Mouse (Mus musculus): Measurements from ENCODE around the gene Adamtsl5.

Gene Adamtsl5

GRCm38 (mm10) chr10:80348244-80348781, at the start of gene Adamtsl5:
TSS of gene Adamtsl5 (minus strand) at chr10:80348412.
- DNase-seq = peak; percentile 82

- DNase-seq = no peak
Observed at GRCm38 (mm10) chr10:80397524-80398173, 49.4 kb upstream of the Adamtsl5 start.

- no peak for DNase-seq
Observed at GRCm38 (mm10) chr10:80396822-80397523, 48.8 kb upstream of the Adamtsl5 start.

GRCm38 (mm10) chr10:80395025-80395627, 46.9 kb upstream of the Adamtsl5 start:
- DNase-seq = no peak

GRCm38 (mm10) chr10:80392687-80393086, 44.5 kb upstream of the Adamtsl5 start:
- no peak for DNase-seq

GRCm38 (mm10) chr10:80390697-80391096, 42.5 kb upstream of the Adamtsl5 start:
- DNase-seq = no peak

GRCm38 (mm10) chr10:80389185-80389708, 41.0 kb upstream of the Adamtsl5 start:
- DNase-seq = no peak

GRCm38 (mm10) chr10:80388731-80389130, 40.5 kb upstream of the Adamtsl5 start:
- no peak for DNase-seq

- DNase-seq = peak; percentile 93
Observed at GRCm38 (mm10) chr10:80387522-80387959, 39.3 kb upstream of the Adamtsl5 start, which contains the start of gene Mex3d. TSS of gene Mex3d (minus strand) at chr10:80387659.

- no peak for DNase-seq
Observed at GRCm38 (mm10) chr10:80386735-80387471, 38.7 kb upstream of the Adamtsl5 start.

GRCm38 (mm10) chr10:80385811-80386734, 37.9 kb upstream of the Adamtsl5 start:
- DNase-seq = peak; percentile 42

- DNase-seq = no peak
Observed at GRCm38 (mm10) chr10:80385310-80385709, 37.1 kb upstream of the Adamtsl5 start.

GRCm38 (mm10) chr10:80384709-80385108, 36.5 kb upstream of the Adamtsl5 start:
- DNase-seq = peak; percentile 66

GRCm38 (mm10) chr10:80384115-80384639, 36.0 kb upstream of the Adamtsl5 start:
- peak; percentile 65 for DNase-seq

GRCm38 (mm10) chr10:80383431-80383830, 35.2 kb upstream of the Adamtsl5 start:
- DNase-seq = no peak

GRCm38 (mm10) chr10:80382641-80383365, 34.6 kb upstream of the Adamtsl5 start:
- no peak for DNase-seq

- peak; percentile 52 for DNase-seq
Observed at GRCm38 (mm10) chr10:80377716-80378115, 29.5 kb upstream of the Adamtsl5 start.

GRCm38 (mm10) chr10:80376160-80376559, 27.9 kb upstream of the Adamtsl5 start:
- peak; percentile 94 for DNase-seq

GRCm38 (mm10) chr10:80374063-80374462, 25.9 kb upstream of the Adamtsl5 start:
- DNase-seq = peak; percentile 77

GRCm38 (mm10) chr10:80372706-80373105, 24.5 kb upstream of the Adamtsl5 start:
- DNase-seq = no peak

All from liver (tissue).